Mouse (Mus musculus) gonadal fat pad, adult 2 months (tissue): Measurements from ENCODE around the gene Wwc1. TPM values are rescaled to one million over a fixed set of nuclear protein-coding genes. Genes with fewer than 3 reads are reported as not detected.
"Not testable (repeated sequence)": the region's sequence is repeated elsewhere in the genome, so short reads cannot be mapped to it uniquely, and the experiment has no call there.

Experiments
- DNase-seq: peaks from one replicate; pipeline ENCODE4 v3.0.0-alpha.2; 2012; ENCODE audit warnings: low read depth
- polyA plus RNA-seq: library from polyadenylated mRNA; depleted of rRNA; stranded (reverse); fragments of >200 nt; gene quantifications from 2 replicates; pipeline ENCODE4 v1.2.3, GENCODE M21; 2012; rRNA removed

The Wwc1 gene
- polyA plus RNA-seq, 1 experiment = 42.3 TPM

DNA sequence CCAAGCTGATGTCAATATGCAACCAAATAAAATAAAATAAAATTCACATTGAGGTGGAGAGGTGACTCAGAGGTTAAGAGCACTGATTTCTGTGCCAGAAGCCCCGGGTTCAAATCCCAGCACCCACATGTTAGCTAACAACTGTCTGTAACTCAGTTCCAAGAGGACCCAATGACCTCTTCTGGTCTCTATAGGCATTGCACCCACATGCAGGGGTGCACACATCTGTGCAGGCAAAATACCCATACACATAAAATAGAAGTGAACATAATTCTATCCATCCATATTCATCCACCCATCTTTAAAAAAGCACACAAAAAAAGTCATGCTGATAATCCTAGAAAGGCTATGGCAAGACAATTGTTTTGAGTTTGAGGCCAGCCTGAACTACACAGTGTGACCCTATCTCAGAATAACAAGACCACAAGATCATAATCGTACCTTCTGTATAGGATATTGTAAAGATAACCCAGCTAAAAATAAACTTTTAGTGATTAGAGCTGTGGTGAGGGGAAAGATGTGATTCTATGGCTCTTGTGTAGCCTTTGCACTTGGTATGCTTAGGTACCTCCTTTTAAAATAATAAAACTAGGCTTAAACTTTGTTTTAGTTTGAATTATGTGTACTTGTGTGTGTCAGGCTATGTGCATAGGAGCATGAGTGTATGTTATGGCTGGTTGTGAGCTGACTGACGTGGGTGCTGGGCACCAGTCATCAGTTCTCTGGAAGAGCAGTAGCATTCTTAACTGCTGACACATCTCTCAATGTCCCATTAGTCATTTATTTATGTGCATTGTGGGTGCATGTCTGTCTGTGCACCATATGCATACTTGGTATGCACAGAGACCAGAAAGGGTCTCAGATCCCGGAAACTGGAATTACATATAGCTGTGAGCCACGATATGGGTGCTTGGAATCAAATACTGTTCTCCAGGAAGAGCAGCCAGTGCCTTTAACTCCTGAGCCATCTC, 142.9 kb downstream of the Wwc1 start:
- no peak for DNase-seq

DNA sequence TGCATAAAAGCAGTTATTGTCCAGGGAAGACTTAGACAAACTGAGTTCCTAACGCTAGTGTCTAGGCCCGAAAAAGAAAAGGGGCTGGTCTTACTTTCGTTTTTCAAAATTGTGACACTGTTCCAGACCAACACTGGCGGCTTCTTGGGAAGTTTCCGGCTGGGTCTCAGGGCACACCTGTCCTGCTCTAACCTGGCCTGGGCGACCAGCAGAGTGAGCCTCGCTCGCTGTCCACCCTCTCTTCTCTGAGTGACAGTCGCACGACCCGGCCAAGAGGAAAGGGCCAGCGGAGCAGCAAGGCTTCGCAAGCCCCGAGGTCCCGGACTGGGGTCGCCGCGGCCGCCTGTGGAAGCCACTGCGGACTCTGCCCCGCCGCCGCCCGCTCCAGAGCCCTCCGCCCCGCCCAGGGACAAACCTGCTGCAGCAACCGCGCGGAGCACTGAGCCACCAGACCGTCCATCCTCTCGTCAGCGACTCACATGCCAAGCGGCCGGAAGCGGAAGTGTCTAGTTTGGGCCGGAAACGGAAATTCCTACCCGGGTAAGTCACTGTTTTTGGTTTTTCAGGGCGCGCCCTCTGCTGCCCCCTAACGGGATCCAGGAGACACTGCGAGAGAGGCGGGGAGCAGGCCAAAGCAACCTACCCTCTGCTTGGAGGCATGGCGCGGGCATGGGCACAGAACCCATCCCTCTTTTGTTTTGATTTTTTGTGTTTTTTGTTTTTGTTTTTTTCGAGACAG, 146.1 kb downstream of the Wwc1 start, which contains the start of gene Rars:
TSS of gene Rars (minus strand) at position 485 of the 739 bp plus-strand sequence.
- DNase-seq = peak; percentile 40

DNA sequence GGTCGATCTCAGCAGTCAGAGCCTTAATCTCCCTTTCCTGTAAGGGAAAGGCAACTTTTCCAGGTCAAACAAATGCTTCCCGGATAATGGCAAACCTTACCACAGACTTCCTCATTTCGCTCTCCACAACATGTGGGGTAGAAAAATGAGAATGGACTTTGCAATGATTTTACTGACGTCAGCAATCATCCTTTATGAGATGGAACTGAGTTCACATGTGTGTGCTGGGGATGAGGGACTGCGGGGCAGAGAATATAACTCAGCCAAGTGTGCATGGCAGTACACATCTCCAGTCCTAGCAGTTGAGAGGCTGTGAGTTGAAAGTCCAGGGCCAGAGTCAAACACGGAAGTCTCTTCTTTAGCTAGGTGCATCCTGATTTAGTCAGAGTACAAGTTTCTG, 147.1 kb downstream of the Wwc1 start:
- no peak for DNase-seq

DNA sequence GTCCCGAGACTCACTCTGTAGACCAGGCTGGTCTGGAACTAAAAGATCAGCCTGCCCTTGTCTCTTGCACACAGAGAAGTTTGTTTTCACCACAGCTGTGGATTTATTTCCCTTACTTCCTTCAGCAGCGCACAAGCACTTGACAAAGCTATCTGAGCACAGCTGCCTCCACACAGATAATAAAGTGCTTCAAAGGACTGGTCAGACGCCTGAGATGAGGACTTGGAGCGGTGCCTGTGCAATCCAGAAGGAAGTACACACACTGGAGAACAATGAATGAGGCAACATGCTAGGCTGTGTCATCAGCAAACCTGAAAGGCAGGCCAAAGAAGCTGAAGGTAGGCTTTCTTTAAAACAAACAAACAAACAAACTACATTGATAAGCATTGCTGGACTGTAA, 148.2 kb downstream of the Wwc1 start:
- peak; percentile 52 for DNase-seq

DNA sequence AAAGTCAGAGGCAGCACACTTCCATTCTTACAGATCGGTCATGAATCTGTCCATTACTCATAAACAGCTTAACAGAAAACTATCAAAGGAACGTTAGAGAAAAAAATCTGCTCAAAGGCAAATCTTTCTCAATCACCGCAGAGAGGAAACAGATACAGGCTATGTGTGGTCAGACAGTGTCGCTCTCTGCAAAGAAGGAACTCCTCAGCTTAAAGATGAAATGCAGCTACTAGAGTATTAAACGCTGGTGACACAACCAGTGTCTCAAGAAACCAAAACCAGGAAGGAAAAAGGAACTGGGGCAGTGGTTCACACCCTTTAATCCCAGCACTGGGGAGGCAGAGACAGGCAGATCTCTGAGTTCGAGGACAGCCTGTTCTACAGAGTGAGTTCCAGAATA, 152.6 kb downstream of the Wwc1 start:
- no peak for DNase-seq

DNA sequence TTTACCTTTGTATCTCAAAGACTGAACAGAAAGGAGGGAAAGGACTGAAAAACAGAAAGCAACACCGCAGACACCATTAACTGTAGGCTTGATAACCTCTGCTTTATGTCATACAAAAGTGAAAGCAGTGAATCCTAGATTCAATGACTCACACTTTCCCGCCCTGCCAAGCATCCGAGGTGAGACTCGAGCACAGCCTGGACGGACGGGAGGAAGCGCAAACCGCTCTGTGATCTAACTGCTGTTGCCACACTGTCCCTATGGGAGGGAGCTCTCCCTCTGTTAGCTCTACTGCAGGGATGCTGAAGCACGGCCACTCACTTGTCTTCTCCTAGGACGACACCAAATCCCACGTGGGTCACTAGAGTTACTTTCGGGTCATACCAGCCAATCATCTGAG, 164.0 kb downstream of the Wwc1 start:
- no peak for DNase-seq

GRCm38 (mm10) chr11:35811458-35811857, 168.9 kb downstream of the Wwc1 start:
- DNase-seq = no peak

- DNase-seq = no peak
Observed at GRCm38 (mm10) chr11:35801332-35801731, 179.0 kb downstream of the Wwc1 start.

GRCm38 (mm10) chr11:35798874-35799273, 181.5 kb downstream of the Wwc1 start, which contains the start of gene Fbll1:
Fbll1 (minus strand) TSS chr11:35798884.
- DNase-seq = no peak

- DNase-seq = no peak
Observed at GRCm38 (mm10) chr11:35798495-35798820, 181.9 kb downstream of the Wwc1 start.

DNA sequence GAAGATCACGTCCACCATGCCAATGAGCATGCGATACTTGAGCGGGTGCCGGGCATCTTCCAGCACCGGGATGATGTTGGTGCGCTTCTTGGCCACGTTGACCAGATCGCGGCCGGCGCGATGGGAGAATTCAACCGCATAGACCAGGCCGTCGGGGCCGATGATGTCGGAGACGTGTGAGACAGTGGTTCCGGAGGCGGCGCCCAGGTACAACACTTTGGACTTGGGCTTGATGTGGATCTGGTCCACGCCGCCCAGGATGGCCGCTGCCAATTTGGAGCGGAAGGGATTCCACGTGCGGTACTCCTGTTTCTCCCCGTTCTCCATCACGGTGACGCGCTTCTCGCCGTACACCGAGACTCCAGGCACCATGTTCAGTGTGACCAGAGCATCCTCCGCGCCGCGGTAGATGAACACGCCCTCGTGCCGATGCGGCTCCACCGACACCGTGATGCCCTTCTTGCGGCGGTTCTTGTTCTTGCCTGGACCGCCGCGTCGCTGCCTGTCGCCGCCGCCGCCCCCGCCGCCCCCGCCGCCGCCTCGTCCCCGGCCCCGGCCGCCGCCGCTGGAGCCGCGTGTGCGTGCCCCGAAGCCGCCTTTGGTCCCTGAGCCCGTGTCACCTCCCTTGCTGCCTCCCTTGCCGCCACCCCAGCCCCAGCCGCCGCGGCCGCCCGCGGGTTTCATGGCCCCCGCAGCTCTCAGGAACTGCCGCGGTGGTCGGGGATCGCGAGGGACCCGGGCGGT, 182.4 kb downstream of the Wwc1 start:
- no peak for DNase-seq

DNA sequence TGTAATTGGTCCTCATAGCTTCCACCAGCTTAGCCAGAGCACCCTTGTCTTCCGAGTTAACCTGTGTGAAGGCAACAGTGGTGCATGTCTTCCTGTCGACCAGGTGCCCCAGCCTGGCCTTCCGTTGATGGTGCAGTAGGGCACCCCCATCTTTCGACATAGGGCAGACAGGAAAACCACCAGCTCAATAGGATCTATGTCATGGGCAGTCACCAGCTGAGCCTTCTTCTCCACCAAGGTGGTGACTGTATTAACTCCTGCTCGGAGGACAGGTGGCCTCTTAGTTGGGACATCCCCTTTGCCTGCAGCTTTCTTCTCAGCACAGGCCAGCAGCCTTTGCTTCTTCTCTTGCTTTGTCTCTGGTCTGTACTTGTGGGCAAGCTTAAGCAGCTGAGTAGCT, 187.5 kb downstream of the Wwc1 start:
- DNase-seq = not testable (repeated sequence)

GRCm38 (mm10) chr11:35788443-35788842, 191.9 kb downstream of the Wwc1 start:
- no peak for DNase-seq

Other genes starting within 250 kb of the Wwc1 start
- 33.6 and 38.0 TPM in 2 replicates for gene Pank3, start 211.0 kb downstream of the Wwc1 start, polyA plus RNA-seq
- gene Fbll1, start 181.6 kb downstream of the Wwc1 start, polyA plus RNA-seq = 0.10 TPM in 1 of 2 replicates, not detected in the other
- 21.4 and 21.9 TPM in 2 replicates for gene Rars, start 146.0 kb downstream of the Wwc1 start, polyA plus RNA-seq